Mouse (Mus musculus): ENCODE measurements around the gene Pgpep1l.
A peak's percentile ranks its signal among the peaks of the same experiment; 100 is the strongest.
"Not testable (repeated sequence)": the region's sequence is repeated elsewhere in the genome, so short reads cannot be mapped to it uniquely, and the experiment has no call there.

Pgpep1l gene

GRCm38 (mm10) chr7:68264028-68264453 lies at the start of gene Pgpep1l:
Pgpep1l (minus strand) TSS chr7:68264233.
- DNase-seq (ENCODE audit: low spot score in 2 of 2), result peak in 1 of 2 experiments; percentile 33

- no peak for DNase-seq (ENCODE audit: low spot score in 2 of 2)
Observed at GRCm38 (mm10) chr7:68313038-68313782, 49.2 kb upstream of the Pgpep1l start.

- no peak for DNase-seq (ENCODE audit: low spot score in 2 of 2)
Observed at GRCm38 (mm10) chr7:68312395-68312794, 48.4 kb upstream of the Pgpep1l start.

GRCm38 (mm10) chr7:68311469-68311868 lies 47.4 kb upstream of the Pgpep1l start:
- DNase-seq (ENCODE audit: low spot score in 2 of 2), result no peak

- no peak for DNase-seq (ENCODE audit: low spot score in 2 of 2)
Observed at GRCm38 (mm10) chr7:68306756-68307155, 42.7 kb upstream of the Pgpep1l start.

- no peak for DNase-seq (ENCODE audit: low spot score in 2 of 2)
Observed at GRCm38 (mm10) chr7:68305781-68306575, 41.9 kb upstream of the Pgpep1l start.

- DNase-seq (ENCODE audit: low spot score in 2 of 2), result no peak
Observed at GRCm38 (mm10) chr7:68303685-68304084, 39.7 kb upstream of the Pgpep1l start.

- peak; percentile 45 to 71 for DNase-seq (ENCODE audit: low spot score in 2 of 2)
Observed at GRCm38 (mm10) chr7:68302586-68303433, 38.8 kb upstream of the Pgpep1l start.

GRCm38 (mm10) chr7:68301160-68301559 lies 37.1 kb upstream of the Pgpep1l start:
- no peak for DNase-seq (ENCODE audit: low spot score in 2 of 2)

- DNase-seq (ENCODE audit: low spot score in 2 of 2), result no peak
Observed at GRCm38 (mm10) chr7:68298381-68299076, 34.5 kb upstream of the Pgpep1l start.

GRCm38 (mm10) chr7:68296487-68296886 lies 32.5 kb upstream of the Pgpep1l start:
- DNase-seq (ENCODE audit: low spot score in 2 of 2), result no peak

- no peak for DNase-seq (ENCODE audit: low spot score in 2 of 2)
Observed at GRCm38 (mm10) chr7:68293997-68294789, 30.2 kb upstream of the Pgpep1l start.

GRCm38 (mm10) chr7:68291603-68292002 lies 27.6 kb upstream of the Pgpep1l start:
- DNase-seq (ENCODE audit: low spot score in 2 of 2), result no peak

GRCm38 (mm10) chr7:68289081-68289480 lies 25.0 kb upstream of the Pgpep1l start:
- DNase-seq (ENCODE audit: low spot score in 2 of 2), result no peak

- not testable (repeated sequence) for DNase-seq (ENCODE audit: low spot score in 2 of 2)
Observed at GRCm38 (mm10) chr7:68288000-68288399, 24.0 kb upstream of the Pgpep1l start.

GRCm38 (mm10) chr7:68287582-68287981 lies 23.5 kb upstream of the Pgpep1l start:
- DNase-seq (ENCODE audit: low spot score in 2 of 2), result no peak

- no peak for DNase-seq (ENCODE audit: low spot score in 2 of 2)
Observed at GRCm38 (mm10) chr7:68286526-68287481, 22.8 kb upstream of the Pgpep1l start.

GRCm38 (mm10) chr7:68285851-68286298 lies 21.8 kb upstream of the Pgpep1l start:
- DNase-seq (ENCODE audit: low spot score in 2 of 2), result no peak

GRCm38 (mm10) chr7:68283776-68284175 lies 19.7 kb upstream of the Pgpep1l start:
- DNase-seq (ENCODE audit: low spot score in 2 of 2), result no peak

All from cerebellum, postnatal 4 days (tissue).